Mouse (Mus musculus) bone marrow macrophage, adult 2 months (primary cell): ENCODE data around the gene Catspere2. TPM values are rescaled to one million over a fixed set of nuclear protein-coding genes. Genes with fewer than 3 reads are reported as not detected.
"Not testable (repeated sequence)": the region's sequence is repeated elsewhere in the genome, so short reads cannot be mapped to it uniquely, and the experiment has no call there.

Experiments
- H3K27ac ChIP-seq: 2 replicates; pipeline ENCODE4 v1.5.1; 2012; ENCODE audit warnings: low read depth, low read length; ENCODE audit not compliant: insufficient read depth
- H3K4me1 ChIP-seq: 2 replicates; pipeline ENCODE4 v1.6.1; 2012; ENCODE audit warnings: low read length; ENCODE audit not compliant: control insufficient read depth, insufficient read depth
- H3K4me3 ChIP-seq: 2 replicates; pipeline ENCODE4 v1.5.1; 2012; ENCODE audit warnings: mild to moderate bottlenecking, low read length, moderate library complexity; ENCODE audit not compliant: insufficient read depth
- CTCF ChIP-seq: IDR thresholded peaks from 2 replicates; pipeline ENCODE4 v1.5.1; 2012; ENCODE audit warnings: low read depth, mild to moderate bottlenecking, low read length, moderate library complexity
- POLR2A ChIP-seq: IDR thresholded peaks from 2 replicates; pipeline ENCODE4 v1.6.1; 2012; ENCODE audit warnings: mild to moderate bottlenecking, low read depth, low read length, borderline replicate concordance
- polyA plus RNA-seq: library from polyadenylated mRNA; stranded (reverse); fragments of >200 nt; gene quantifications from 2 replicates; pipeline ENCODE4 v1.2.4, GENCODE M21; 2012; ENCODE audit not compliant: missing spikeins, insufficient read depth, insufficient read length

Catspere2 gene
- polyA plus RNA-seq = 0.25 TPM in 1 of 2 replicates, not detected in the other

DNA sequence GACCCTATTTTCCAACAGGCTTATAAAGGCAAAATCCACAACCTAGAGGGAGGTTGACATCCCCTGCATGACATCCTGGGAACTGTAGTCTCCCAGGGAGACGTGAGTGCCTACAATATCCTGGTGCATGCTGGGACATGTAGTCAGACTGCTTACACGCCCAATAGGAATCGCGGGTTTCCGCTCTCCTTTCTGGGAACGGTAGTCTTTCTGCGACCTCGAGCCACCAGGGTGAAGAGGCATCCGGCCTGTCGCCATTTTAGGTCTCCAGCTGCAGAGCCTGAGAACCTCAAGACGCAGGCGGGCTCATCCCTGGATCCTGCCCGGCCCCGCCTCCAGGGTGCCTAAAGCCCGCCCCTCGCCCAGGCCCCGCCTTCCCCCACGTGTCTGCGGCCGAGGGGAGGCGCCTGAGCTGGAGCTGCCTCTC lies at the start of gene Catspere2:
TSS of gene Catspere2 (plus strand) at position 400 of the 427 bp plus-strand sequence.
- H3K4me1 ChIP-seq = peaks cover 14% of the 10 kb centered on the region
- H3K4me3 ChIP-seq = peak within 1 kb of the TSS; percentile 78
- peak within 1 kb of the TSS; percentile 5; the same call in 1 of the 2 replicates for H3K27ac ChIP-seq

DNA sequence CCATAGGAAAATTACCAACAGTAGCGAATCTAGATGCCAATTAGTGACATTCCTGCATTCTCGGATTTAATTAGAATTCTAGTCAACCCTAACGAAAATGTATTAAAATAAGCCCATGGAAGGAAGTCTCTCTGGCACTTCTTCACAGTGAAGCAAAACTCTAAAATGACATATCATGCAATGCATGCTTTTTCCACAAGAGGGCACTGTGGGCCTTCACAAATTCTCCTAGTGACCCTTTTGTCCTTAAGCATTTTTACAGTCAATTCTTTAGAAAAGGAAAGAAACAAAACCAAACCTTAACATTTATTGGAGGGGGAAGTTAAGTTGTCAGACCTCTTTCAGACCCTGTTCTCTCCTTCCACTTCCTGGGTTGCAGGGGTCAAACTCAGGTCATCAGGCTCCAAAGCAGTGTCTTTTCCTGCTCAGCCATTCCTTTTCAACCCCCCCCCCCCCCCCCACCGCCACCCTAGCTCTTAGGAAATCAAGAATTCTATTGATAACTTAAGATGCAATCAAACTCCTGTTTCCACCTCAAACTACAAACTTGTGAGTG lies 42.7 kb upstream of the Catspere2 start:
- not testable (repeated sequence) for H3K4me1 ChIP-seq, H3K4me3 ChIP-seq, H3K27ac ChIP-seq

DNA sequence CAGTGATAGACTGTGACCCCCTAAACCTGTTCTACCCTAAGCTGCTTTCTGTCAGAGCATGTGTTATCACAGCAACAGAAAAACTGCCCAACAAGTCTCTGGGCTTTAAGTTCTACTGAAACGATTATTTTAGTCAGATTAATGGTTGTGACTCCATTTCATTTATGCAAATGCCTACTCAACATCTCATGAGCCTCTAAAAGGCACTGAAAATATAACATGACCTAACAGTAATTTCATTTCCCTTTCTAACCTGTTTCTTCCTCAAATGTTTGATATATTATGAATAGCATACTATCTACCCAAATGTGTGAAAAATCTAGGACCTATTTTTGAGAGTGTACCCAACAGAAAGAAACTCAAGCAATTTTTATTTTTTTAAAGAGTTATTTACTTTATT lies 1.9 kb upstream of the Catspere2 start:
- no peak overlapping the region for H3K4me3 ChIP-seq
- TF ChIP-seq CTCF (no peak), POLR2A (no peak)
- peak overlapping the region; percentile 45 for H3K27ac ChIP-seq
- peaks cover 12% of the 10 kb centered on the region for H3K4me1 ChIP-seq

DNA sequence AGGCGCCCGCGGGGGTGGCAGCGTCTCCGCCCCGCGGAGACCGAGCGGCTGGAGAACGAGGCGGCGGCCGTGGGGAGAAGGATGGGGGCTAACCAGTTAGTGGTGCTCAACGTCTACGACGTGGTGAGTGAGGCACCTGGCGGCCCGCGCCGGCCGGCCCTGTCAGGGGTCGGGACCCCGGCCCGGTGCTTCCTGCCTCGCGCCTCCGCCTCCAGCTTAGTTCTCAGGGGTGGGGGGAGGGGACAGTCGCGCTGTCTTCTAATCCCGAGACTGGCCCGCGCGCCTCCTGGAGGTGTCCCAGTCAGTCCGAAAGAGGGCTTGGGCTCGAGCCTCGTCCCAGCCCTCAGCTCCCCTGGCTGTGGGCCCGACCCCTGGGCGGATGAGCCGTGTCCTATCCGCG lies 359 bp downstream of the Catspere2 start:
- H3K27ac ChIP-seq = not testable (repeated sequence)
- peak overlapping the region; percentile 78 for H3K4me3 ChIP-seq
- peaks cover 14% of the 10 kb centered on the region for H3K4me1 ChIP-seq

DNA sequence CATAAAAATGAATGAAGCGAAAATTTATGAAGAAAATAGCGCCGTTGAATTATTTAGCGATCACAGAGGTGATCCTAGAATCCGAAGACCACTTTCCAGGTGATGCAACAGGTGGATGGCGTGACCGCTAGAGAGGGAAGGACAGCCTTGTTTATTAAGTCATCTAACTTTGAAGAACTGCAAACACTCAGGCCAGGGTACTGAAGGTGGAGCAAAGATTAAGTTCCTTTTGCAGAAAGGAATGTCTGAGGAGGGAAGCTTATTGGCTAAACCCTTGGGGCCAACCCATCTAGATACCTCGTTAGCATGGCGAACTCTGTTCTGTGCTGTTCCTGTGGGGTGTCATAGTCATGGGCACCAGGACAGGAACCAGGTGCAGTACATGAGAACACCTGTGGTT lies 983 bp downstream of the Catspere2 start:
- Histone ChIP-seq H3K27ac (no peak overlapping the region), H3K4me1 (peaks cover 14% of the 10 kb centered on the region), H3K4me3 (peak overlapping the region; percentile 31; the same call in 1 of the 2 replicates)
- TF ChIP-seq POLR2A = no peak
- TF ChIP-seq CTCF = no peak

DNA sequence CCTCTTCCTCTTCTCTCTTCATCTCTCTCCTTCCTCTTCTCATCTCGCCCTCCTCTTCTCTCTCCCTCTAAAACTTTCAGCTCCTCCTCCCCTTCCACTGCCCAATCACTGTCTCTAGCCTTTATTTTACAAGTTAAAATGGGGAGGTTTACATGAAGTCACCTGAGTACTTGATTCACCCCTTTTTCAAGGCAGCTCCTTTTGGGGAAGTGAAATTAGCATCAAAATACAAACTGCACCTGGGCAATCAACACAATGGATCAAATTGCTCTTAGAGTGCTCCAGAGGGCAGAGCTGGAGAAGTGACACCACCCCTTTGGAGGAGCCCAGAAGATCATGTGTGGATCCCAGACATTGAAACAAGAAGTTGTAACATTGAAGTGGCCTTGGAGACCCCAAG lies 4.3 kb downstream of the Catspere2 start:
- H3K27ac ChIP-seq, H3K4me3 ChIP-seq, H3K4me1 ChIP-seq: not testable (repeated sequence)

DNA sequence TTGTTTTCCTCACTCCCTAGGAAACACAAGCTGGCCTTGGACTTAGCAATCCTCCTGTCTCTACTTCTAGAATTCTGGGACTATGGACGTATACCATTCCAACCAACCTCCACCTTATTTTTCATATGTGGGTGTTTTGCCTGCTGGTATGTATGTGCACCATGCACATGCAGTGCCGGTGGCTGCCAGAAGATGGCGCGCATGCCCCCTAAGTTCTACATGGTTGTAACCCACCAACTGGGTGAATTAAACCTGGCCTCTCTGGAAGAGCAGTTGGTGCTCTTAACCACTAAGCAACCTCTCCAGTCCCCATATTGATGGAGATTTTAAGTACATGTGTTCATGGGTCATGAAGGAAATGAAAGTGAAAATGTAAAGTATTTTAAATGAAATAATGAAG lies 89.6 kb downstream of the Catspere2 start:
- not testable (repeated sequence) for H3K27ac ChIP-seq, H3K4me3 ChIP-seq, H3K4me1 ChIP-seq

DNA sequence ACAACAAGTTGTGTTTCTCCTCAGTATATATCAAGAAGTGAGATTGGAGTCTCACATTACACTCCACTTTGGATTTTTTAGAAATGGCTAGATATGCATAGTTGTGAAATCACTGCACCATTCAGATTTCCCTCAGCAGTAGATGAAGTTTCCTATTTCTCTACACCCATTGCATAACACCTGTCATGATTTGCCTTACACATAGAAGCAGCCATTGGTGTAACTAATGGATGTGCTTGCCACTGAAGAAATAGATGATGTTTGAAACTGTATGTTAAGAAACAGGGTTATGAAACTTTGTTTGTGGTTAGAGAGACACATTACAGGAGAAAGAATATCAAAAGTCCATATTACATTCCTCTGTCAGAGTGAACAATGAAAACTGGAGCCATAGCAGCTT lies 114.6 kb downstream of the Catspere2 start:
- H3K27ac ChIP-seq, H3K4me1 ChIP-seq, H3K4me3 ChIP-seq: not testable (repeated sequence)

DNA sequence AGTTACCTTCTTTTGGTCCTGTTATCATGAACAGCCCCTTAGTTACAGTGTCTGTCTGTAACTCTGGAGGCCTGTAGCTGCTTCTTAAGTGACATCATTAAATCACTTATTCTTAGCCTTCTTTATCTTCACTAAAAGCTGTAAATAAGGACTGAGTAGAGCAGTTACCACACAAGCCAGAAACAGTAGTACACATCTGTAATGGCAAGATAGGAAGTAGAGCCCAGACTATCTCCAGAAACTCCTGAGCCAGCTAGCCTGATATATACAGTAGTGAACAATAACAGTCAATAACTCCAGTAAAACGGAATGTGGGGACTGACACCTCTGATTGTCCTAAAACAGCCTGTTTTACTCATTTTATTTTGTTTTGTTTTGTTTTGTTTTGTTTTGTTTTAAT lies 125.3 kb downstream of the Catspere2 start:
- H3K27ac ChIP-seq, H3K4me3 ChIP-seq, H3K4me1 ChIP-seq: not testable (repeated sequence)

DNA sequence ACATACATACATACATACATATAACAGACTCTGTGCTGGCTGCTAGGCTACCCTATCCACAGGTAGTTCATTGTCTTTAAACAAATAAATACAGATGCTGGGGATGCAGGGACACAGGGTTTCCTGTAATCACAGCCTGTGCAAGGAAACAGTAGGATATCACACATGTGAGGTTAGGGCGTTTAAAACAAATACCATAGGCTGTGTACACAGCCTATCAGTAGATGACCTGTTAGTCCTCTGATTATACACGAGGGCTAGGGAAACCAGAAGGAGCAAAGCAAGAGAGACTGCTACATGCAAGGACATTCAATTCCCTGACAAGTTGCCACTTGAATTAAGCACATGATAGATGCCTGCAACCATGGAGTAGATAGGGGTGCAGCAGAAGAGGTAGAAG lies 139.0 kb downstream of the Catspere2 start:
- H3K27ac ChIP-seq, H3K4me3 ChIP-seq, H3K4me1 ChIP-seq: not testable (repeated sequence)

DNA sequence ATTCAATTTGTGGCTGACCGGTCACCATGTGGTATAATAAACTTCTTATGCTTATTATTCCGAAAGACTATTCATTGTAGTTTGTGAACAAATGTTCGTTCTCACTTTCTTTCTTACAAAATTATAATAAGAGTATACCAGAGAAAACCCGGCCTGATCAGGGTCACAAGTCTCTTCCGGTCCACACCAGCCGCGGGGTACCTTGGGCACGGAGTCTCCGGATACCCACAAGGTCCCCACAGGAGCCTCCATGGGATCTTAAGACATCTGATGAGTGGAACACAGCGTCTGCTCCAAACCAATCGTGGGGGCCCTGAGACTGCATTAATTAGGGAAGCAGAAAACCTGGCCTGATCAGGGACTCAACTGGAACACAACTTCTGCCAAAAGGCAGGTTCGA lies 151.1 kb downstream of the Catspere2 start:
- H3K4me3 ChIP-seq = no peak overlapping the region
- TF ChIP-seq POLR2A = no peak
- no peak for TF ChIP-seq CTCF
- no peak overlapping the region for H3K27ac ChIP-seq
- no peaks in the 10 kb centered on the region for H3K4me1 ChIP-seq

DNA sequence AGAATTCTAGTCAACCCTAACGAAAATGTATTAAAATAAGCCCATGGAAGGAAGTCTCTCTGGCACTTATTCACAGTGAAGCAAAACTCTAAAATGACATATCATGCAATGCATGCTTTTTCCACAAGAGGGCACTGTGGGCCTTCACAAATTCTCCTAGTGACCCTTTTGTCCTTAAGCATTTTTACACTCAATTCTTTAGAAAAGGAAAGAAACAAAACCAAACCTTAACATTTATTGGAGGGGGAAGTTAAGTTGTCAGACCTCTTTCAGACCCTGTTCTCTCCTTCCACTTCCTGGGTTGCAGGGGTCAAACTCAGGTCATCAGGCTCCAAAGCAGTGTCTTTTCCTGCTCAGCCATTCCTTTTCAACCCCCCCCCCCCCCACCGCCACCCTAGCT lies 163.3 kb downstream of the Catspere2 start:
- not testable (repeated sequence) for H3K4me3 ChIP-seq, H3K27ac ChIP-seq, H3K4me1 ChIP-seq

DNA sequence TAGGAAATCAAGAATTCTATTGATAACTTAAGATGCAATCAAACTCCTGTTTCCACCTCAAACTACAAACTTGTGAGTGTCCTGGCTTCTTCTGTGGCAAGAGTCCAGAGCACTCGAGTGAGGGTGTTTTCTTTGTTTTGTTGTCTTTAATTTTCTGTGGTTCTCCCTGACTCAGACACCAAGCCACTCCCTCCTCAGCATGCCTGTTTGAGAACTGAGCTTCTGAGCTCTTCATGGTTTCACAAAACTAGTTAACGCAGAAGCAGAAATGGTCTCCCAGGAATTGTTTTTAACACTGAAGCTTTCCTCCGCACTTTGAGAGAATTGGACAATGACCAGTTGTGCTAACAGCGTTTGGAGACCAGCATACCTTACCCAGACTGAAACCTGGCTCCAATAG lies 163.7 kb downstream of the Catspere2 start:
- H3K27ac ChIP-seq, H3K4me3 ChIP-seq, H3K4me1 ChIP-seq: not testable (repeated sequence)
